Mouse (Mus musculus): ENCODE measurements around the gene Gsto1. TPM values are rescaled to one million over a fixed set of nuclear protein-coding genes. Genes with fewer than 3 reads are reported as not detected.

The Gsto1 gene
- total and polyA plus RNA-seq, 2 experiments from 2014 or later = 120 to 166 TPM

GRCm38 (mm10) chr19:47909387-47910116 lies 54.8 kb downstream of the Gsto1 start:
- Histone ChIP-seq H3K4me2 (ENCODE audit: low read depth) (peak overlapping the region; percentile 50), H3K27me3 (ENCODE audit: insufficient read depth, low read length) (no peaks in the 10 kb centered on the region), H3K36me3 (ENCODE audit: insufficient read depth) (no peaks in the 10 kb centered on the region), H3K9ac (peak overlapping the region; percentile 61), H3K9me3 (ENCODE audit: low read length) (no peaks in the 10 kb centered on the region), H3K4me1 (ENCODE audit: insufficient read depth) (peaks cover 8% of the 10 kb centered on the region; the same call in 1 of the 2 replicates), H3K4me3 (ENCODE audit: low read depth, low read length) (peak overlapping the region; percentile 23), H3K27ac (ENCODE audit: low read depth, low read length) (peak overlapping the region; percentile 85)
- under 1% methylated on average over 10 of the region's 10 CpGs for WGBS
- ATAC-seq (peak; percentile 88), DNase-seq (peak; percentile 74)
- TF ChIP-seq CTCF (IDR thresholded peaks at IDR 0.05; ENCODE audit: low read depth) = no peak; the same call in 1 of the 2 replicates

- Histone ChIP-seq H3K4me1 (ENCODE audit: insufficient read depth) (peaks cover 8% of the 10 kb centered on the region; the same call in 1 of the 2 replicates), H3K4me2 (ENCODE audit: low read depth) (peak overlapping the region; percentile 50), H3K27me3 (ENCODE audit: insufficient read depth, low read length) (no peaks in the 10 kb centered on the region), H3K9me3 (ENCODE audit: low read length) (no peaks in the 10 kb centered on the region), H3K27ac (ENCODE audit: low read depth, low read length) (peak overlapping the region; percentile 85), H3K36me3 (ENCODE audit: insufficient read depth) (no peaks in the 10 kb centered on the region), H3K4me3 (ENCODE audit: low read depth, low read length) (peak overlapping the region; percentile 23), H3K9ac (peak overlapping the region; percentile 61; the same call in 1 of the 2 replicates)
- DNase-seq = peak; percentile 27
- TF ChIP-seq CTCF (IDR thresholded peaks at IDR 0.05; ENCODE audit: low read depth) = no peak
- no peak for ATAC-seq
- 31% methylated on average over 4 of the region's 4 CpGs for WGBS
Observed at GRCm38 (mm10) chr19:47910117-47910618, 55.4 kb downstream of the Gsto1 start.

- TF ChIP-seq CTCF (IDR thresholded peaks at IDR 0.05; ENCODE audit: low read depth) = no peak
- no peak overlapping the region for H3K9ac ChIP-seq
- DNase-seq = no peak
- H3K4me2 ChIP-seq (ENCODE audit: low read depth) = no peak overlapping the region
- no peak for ATAC-seq
- no peak overlapping the region for H3K4me3 ChIP-seq (ENCODE audit: low read depth, low read length)
- WGBS = 86% methylated on average over 4 of the region's 4 CpGs
- H3K9me3 ChIP-seq (ENCODE audit: low read length) = no peaks in the 10 kb centered on the region
- no peaks in the 10 kb centered on the region for H3K36me3 ChIP-seq (ENCODE audit: insufficient read depth)
- peaks cover 8% of the 10 kb centered on the region; the same call in 1 of the 2 replicates for H3K4me1 ChIP-seq (ENCODE audit: insufficient read depth)
- no peaks in the 10 kb centered on the region for H3K27me3 ChIP-seq (ENCODE audit: insufficient read depth, low read length)
- H3K27ac ChIP-seq (ENCODE audit: low read depth, low read length) = no peak overlapping the region
Observed at GRCm38 (mm10) chr19:47910751-47911150, 56.0 kb downstream of the Gsto1 start.

GRCm38 (mm10) chr19:47913344-47913743 lies 58.6 kb downstream of the Gsto1 start:
- 92% methylated on average over 7 of the region's 7 CpGs for WGBS
- H3K27ac ChIP-seq (ENCODE audit: low read depth, low read length) = no peak overlapping the region
- no peak overlapping the region for H3K9ac ChIP-seq

GRCm38 (mm10) chr19:47914191-47914590 lies 59.4 kb downstream of the Gsto1 start:
- H3K4me3 ChIP-seq (ENCODE audit: low read depth, low read length) = no peak overlapping the region
- WGBS = 94% methylated on average over 4 of the region's 4 CpGs
- no peaks in the 10 kb centered on the region for H3K9me3 ChIP-seq (ENCODE audit: low read length)
- H3K4me1 ChIP-seq (ENCODE audit: insufficient read depth) = peaks cover 16% of the 10 kb centered on the region; the same call in 1 of the 2 replicates
- TF ChIP-seq CTCF (IDR thresholded peaks at IDR 0.05; ENCODE audit: low read depth) = no peak
- H3K4me2 ChIP-seq (ENCODE audit: low read depth) = no peak overlapping the region
- DNase-seq (no peak), ATAC-seq (no peak)
- no peak overlapping the region for H3K9ac ChIP-seq
- no peak overlapping the region for H3K27ac ChIP-seq (ENCODE audit: low read depth, low read length)
- no peaks in the 10 kb centered on the region for H3K27me3 ChIP-seq (ENCODE audit: insufficient read depth, low read length)
- no peaks in the 10 kb centered on the region for H3K36me3 ChIP-seq (ENCODE audit: insufficient read depth)

More at GRCm38 (mm10) chr19:47913344-47913743, 58.6 kb downstream of the Gsto1 start:
- no peaks in the 10 kb centered on the region for H3K36me3 ChIP-seq (ENCODE audit: insufficient read depth)
- H3K4me3 ChIP-seq (ENCODE audit: low read depth, low read length) = no peak overlapping the region
- DNase-seq (no peak), ATAC-seq (no peak)
- TF ChIP-seq CTCF (IDR thresholded peaks at IDR 0.05; ENCODE audit: low read depth) = no peak
- H3K4me2 ChIP-seq (ENCODE audit: low read depth) = no peak overlapping the region
- H3K9me3 ChIP-seq (ENCODE audit: low read length) = no peaks in the 10 kb centered on the region
- H3K4me1 ChIP-seq (ENCODE audit: insufficient read depth) = peaks cover 20% of the 10 kb centered on the region
- no peaks in the 10 kb centered on the region for H3K27me3 ChIP-seq (ENCODE audit: insufficient read depth, low read length)

Other genes with a start within 250 kb of the Gsto1 start
- gene Col17a1, start 162.9 kb upstream of the Gsto1 start, total RNA-seq (2014; rRNA removed) = 0.08 and 0.57 TPM in 2 replicates
- 0.08 and 0.42 TPM in 2 replicates for gene Col17a1, start 162.9 kb upstream of the Gsto1 start, polyA plus RNA-seq (2015; fragmentation: Nextera tagmentation; extraction: Ambion mirVana)
- gene Sfr1, start 123.3 kb upstream of the Gsto1 start, total RNA-seq (2014; rRNA removed) = 67.0 and 85.9 TPM in 2 replicates
- gene Sfr1, start 123.3 kb upstream of the Gsto1 start, polyA plus RNA-seq (2015; fragmentation: Nextera tagmentation; extraction: Ambion mirVana) = 211 and 215 TPM in 2 replicates
- 0.77 and 0.95 TPM in 2 replicates for gene Gsto2, start 10.6 kb downstream of the Gsto1 start, total RNA-seq (2014; rRNA removed)
- gene Gsto2, start 10.6 kb downstream of the Gsto1 start, polyA plus RNA-seq (2015; fragmentation: Nextera tagmentation; extraction: Ambion mirVana) = 0.88 and 0.93 TPM in 2 replicates
- 2.1 and 2.3 TPM in 2 replicates for gene Cfap43, start 64.3 kb downstream of the Gsto1 start, total RNA-seq (2014; rRNA removed)
- 0.99 and 1.8 TPM in 2 replicates for gene Cfap43, start 64.3 kb downstream of the Gsto1 start, polyA plus RNA-seq (2015; fragmentation: Nextera tagmentation; extraction: Ambion mirVana)
- 3.8 and 4.9 TPM in 2 replicates for gene Itprip, start 64.3 kb downstream of the Gsto1 start, total RNA-seq (2014; rRNA removed)
- 2.2 and 2.4 TPM in 2 replicates for gene Itprip, start 64.3 kb downstream of the Gsto1 start, polyA plus RNA-seq (2015; fragmentation: Nextera tagmentation; extraction: Ambion mirVana)
- gene Cfap58, start 82.7 kb downstream of the Gsto1 start, total RNA-seq (2014; rRNA removed) = 0.46 and 2.6 TPM in 2 replicates
- gene Cfap58, start 82.7 kb downstream of the Gsto1 start, polyA plus RNA-seq (2015; fragmentation: Nextera tagmentation; extraction: Ambion mirVana) = 0.42 and 0.62 TPM in 2 replicates